Mouse (Mus musculus) brain, embryonic 14.5 days (tissue): ENCODE measurements around the gene Aldh9a1.

Experiments used
- CTCF ChIP-seq: fragments of 200-500 bp; IDR thresholded peaks from 2 replicates; pipeline ENCODE4 v1.5.1; 2012; ENCODE audit warnings: inconsistent platforms, mild to moderate bottlenecking, moderate library complexity, borderline replicate concordance; ENCODE audit not compliant: insufficient read depth, insufficient read length; ENCODE audit errors: extremely low read depth
- POLR2A ChIP-seq: fragments of 200-500 bp; IDR thresholded peaks from 2 replicates; pipeline ENCODE4 v1.6.1; 2012; ENCODE audit warnings: mild to moderate bottlenecking, inconsistent platforms, borderline replicate concordance; ENCODE audit not compliant: poor library complexity, insufficient read depth, insufficient read length, severe bottlenecking; ENCODE audit errors: extremely low read depth

- TF ChIP-seq CTCF (no peak), POLR2A (no peak)
These were observed 42.9 kb downstream of the Aldh9a1 start for GRCm38 (mm10) chr1:167392687-167393086.
